Mouse (Mus musculus): Measurements from ENCODE around the gene Dbnl.

The Dbnl gene

DNA sequence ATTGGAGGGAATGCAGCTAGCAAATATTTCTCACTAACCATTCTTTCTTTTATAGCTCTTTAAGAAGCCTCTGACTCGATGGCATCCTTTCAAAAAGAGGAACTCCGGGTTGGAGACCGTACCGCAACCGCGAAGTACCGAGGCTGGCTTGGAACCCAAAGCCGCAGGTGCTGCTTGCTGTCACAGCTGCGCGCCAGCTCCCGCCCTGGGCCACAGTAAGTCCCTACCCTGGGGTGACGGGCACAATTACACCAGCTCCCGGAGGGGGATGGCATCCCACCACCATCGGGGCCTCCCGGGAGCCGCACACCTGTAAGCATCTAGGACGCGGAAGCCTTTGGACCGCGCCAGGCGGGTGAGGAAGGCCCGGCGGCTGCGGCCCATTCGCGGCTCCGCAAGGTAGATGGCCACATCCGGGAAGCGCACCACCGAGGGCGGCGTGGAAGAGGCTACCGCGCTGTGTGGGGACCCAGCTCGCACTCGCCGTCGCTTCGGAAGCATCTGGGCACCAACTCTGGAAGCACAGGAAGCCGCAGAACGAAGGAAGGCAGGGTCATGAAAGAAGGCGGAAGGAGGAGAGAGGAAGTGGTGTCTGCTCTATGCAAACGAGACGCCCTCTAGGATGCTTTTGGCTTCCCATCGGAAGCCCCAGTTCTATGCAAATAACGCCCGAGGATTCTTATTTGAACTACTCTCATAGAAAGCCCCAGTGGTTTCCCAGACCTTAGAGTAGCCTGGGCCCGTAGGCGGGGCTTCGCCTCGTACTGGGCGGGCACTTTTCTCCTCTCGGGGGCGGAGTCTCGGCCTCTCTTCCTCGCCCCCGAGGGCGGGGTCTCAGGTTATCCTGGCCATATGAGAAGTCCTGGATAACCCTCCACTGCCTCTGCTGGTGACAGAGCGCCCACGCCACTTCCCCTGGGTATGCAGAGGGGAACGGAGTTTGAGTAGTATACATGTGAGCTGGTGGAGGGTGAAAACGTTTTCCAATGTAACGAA, 49.3 kb downstream of the Dbnl start, which contains the start of gene Polm:
TSS of gene Polm (minus strand) at position 766 of the 996 bp plus-strand sequence.
- DNase-seq (ENCODE audit: low read depth, low spot score), result peak; percentile 80

DNA sequence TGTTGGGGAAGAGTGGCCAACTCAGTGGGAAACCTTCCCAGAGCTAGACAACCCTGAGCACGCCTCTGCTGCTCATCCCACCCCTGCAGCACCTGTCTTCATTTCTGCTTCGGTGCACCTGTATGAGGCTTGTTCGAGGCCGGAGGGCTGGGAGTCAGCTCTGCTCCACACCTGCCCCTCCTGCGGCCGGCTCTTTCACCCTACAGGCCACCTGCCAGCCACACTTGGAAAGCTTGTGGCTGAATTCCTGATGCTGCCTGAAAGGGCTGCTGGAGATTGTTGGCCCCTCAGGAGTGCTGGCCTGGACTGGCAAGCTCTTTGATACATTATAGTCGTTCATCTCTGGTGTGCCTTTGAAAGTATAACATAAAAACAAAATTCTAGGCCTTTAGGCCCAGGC, 52.1 kb downstream of the Dbnl start:
- DNase-seq (ENCODE audit: low read depth, low spot score), result no peak

DNA sequence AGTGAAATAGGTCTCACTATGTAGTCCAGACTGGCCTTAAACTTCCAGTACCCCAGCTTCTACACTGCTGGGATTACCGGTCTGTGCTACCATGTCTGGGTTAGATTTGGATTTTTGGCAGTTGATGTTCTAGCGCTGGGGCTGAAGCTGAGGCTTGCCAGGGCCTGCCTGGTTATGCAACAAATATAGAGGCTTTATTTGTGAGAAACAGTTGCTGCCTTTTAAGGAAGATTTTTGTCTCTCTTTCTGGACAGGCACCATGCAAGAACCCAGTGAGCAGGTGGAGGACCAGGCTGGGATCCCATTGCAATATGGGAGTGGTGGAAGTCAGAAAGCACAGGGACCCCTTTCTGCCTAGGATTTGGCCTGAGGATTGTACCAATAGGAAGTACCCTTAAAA, 53.5 kb downstream of the Dbnl start:
- DNase-seq (ENCODE audit: low read depth, low spot score), result no peak

DNA sequence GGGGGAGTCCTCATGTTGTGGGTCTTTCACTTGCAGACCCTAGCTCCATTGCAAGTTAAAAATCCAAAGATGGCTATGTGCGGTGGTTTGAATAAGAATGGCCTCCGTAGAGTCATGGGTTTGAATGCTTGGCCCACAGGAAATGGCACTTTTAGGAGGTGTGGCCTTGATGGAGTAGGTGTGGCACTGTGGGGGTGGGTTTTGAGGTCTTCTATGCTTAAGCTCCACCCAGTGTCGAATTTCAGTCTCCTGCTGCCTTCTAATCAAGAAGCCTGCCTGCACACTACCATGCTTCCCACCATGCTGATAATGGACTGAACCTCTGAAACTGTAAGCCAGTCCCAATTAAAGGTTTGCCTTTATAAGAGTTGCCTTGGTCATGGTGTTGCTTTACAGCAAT, 54.8 kb downstream of the Dbnl start:
- no peak for DNase-seq (ENCODE audit: low read depth, low spot score)

DNA sequence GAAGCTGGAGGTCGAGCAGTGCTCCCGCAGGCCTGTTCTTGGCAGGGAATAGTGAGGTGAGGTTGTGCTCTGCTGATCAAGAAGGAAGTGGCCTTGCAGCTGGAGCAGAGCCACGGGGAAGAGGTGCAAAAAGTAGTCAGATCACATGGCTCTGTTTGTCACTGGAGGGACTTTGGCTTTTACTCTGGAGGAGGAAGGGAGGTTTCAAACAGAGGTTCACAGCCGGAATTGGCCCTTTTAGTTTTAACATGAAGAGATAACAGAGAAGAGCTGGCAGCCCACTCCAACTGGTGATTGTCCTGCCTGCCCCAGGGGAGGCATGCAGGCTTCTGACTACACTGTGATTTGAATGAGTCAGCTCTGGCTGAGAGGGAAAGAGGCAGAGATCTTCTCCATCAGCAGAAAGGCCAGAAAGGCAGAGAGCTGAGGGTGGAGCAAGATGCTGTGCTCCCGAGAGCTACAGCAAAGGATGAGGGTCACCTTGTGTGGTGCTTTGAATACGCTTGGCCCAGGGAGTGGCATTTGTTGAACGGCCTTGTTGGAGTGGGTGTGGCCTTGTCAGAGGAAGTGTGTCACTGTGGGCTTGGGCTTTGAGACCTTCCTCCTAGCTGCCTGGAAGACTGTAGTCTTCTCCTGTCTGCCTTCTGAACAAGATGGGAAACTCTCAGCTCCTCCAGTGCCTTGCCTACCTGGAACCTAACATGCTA, 58.5 kb downstream of the Dbnl start:
- DNase-seq (ENCODE audit: low read depth, low spot score), result no peak

DNA sequence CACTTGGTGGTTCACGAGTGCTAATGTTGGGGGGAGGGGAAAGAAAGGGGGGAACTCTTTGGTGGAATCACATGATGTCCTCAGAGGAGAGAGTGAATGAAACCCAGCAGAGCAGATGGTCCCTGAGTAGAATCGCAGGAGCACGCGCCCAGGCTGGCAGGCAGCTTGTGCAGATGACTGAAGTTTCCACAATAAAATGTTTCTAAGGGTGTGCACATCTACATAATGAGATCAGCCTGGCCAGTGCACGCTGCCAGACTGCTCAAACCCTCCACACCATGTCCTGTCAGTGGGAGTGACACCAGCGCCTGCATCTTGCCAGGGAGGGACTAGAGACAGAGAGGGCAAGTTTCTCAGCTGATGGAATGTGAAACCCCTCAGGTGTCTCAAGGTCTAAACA, 60.5 kb downstream of the Dbnl start:
- DNase-seq (ENCODE audit: low read depth, low spot score), result no peak

DNA sequence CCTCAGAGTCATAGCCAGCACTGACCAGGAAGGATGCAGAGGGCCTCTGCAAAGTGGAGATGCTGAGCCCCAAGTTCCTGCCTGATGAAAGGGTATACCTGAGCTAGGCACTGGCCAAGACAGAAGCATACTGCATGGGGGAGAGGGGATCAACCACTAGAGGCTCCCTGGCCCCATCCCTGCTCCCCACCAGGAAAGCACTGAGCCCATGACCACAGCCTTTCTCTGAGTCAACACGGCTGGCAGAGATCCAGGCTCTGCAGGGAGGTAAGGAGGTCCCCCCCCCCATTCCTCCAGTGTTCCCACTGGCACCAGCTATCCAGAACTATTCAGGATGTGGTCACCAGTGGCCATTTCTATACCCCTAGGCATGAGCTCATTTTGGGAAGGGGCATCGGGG, 61.0 kb downstream of the Dbnl start:
- DNase-seq (ENCODE audit: low read depth, low spot score), result no peak

DNA sequence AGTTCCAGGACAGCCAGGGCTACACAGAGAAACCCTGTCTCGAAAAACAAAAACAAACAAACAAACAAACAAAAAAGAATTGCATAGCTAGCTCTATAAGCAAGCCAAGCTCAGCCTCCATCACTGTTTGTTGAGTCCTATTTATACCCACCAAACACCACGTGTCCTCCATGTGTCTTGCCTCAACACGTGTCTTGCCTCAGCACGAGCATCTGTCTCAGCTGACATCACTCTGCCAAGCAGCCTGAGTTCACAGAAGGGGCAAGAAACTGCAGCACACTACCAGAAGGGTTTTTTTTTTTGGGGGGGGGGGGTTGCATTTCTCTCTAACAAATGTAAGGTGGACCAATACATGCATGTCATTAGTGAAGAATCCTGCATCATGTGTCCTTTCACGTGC, 62.2 kb downstream of the Dbnl start:
- no peak for DNase-seq (ENCODE audit: low read depth, low spot score)

All from retina, adult 2 months (tissue).